Mouse (Mus musculus): Measurements from ENCODE around the gene Dnm3. TPM values are rescaled to one million over a fixed set of nuclear protein-coding genes. Genes with fewer than 3 reads are reported as not detected.

The Dnm3 gene
- total RNA-seq, 1 experiment = 0.49 TPM

DNA sequence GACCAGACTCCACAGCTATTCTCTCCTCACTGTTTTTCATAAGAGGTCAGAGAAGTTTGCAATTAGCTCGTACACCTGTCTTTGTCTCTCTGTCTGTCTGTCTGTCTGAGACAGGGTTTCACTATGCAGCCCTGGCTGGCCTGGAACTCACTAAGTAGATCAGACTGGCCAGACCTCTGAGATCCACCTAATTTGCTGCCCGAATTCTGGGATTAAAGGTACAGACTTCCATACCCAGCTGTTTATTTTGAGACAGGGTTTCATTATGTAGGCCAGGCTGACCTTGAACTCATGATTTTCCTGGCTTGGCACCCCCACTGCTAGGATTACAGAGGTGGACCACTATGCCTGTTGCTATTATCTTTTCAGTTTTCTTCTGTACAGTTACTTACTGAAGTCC, 319.3 kb downstream of the Dnm3 start:
- Histone ChIP-seq H3K4me3 (ENCODE audit: insufficient read depth in 1 of 2, low read depth in 1 of 2, low read length in 2 of 2, poor library complexity in 1 of 2, severe bottlenecking in 1 of 2) (no peak overlapping the region), H3K9me3 (ENCODE audit: control insufficient read depth, insufficient read depth, low read depth, low read length) (no peaks in the 10 kb centered on the region), H3K4me1 (ENCODE audit: control insufficient read depth in 2 of 2, insufficient read depth in 2 of 2, low read length in 2 of 2, poor library complexity in 1 of 2) (no peaks in the 10 kb centered on the region), H3K9ac (ENCODE audit: insufficient read depth, low read depth, low read length, poor library complexity, severe bottlenecking) (no peak overlapping the region), H3K36me3 (ENCODE audit: control insufficient read depth, insufficient read depth, low read length, poor library complexity, severe bottlenecking) (no peaks in the 10 kb centered on the region), H3K27ac (ENCODE audit: insufficient read depth, low read depth, low read length, poor library complexity, severe bottlenecking) (no peak overlapping the region)
- in situ Hi-C loops (cut with MboI; ENCODE audit: low sequenced_read_pairs in 2 of 2, unreplicated experiment in 2 of 2) = no loop called here
- DNase-seq (ENCODE audit: low read depth, low spot score) = no peak
- no peak for TF ChIP-seq ZNF384 (IDR thresholded peaks at IDR 0.05; ENCODE audit: low read depth, low read length)
- no peak for TF ChIP-seq CHD2 (IDR thresholded peaks at IDR 0.05; ENCODE audit: low read depth, low read length)
- TF ChIP-seq MAFK (IDR thresholded peaks at IDR 0.05; ENCODE audit: insufficient read depth, low read depth, low read length) = no peak
- TF ChIP-seq HCFC1 (IDR thresholded peaks at IDR 0.05; ENCODE audit: borderline replicate concordance, insufficient read depth, low read length) = no peak
- no peak for TF ChIP-seq ZC3H11A (IDR thresholded peaks at IDR 0.05; ENCODE audit: borderline replicate concordance, low read depth, low read length)

DNA sequence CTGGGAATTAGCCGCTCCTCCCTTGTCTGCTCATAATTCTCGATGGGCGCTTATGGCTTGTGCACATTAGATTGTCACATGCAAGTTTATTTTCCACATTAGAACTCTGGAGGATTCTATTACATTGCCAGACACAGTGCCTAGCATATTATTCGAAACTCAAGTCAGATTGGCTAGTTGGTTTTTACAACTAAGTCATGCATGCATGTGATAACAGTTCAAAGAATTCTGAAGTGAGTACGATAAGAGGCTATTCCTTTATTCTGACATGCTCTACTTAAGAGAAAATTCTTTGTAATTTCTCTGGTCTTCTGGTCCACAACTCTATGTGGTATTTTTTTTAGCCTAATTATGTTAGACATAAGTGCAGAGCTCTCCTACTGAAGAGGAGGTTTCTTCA, 320.2 kb downstream of the Dnm3 start:
- in situ Hi-C loops (cut with MboI; ENCODE audit: low sequenced_read_pairs in 2 of 2, unreplicated experiment in 2 of 2) = no loop called here

DNA sequence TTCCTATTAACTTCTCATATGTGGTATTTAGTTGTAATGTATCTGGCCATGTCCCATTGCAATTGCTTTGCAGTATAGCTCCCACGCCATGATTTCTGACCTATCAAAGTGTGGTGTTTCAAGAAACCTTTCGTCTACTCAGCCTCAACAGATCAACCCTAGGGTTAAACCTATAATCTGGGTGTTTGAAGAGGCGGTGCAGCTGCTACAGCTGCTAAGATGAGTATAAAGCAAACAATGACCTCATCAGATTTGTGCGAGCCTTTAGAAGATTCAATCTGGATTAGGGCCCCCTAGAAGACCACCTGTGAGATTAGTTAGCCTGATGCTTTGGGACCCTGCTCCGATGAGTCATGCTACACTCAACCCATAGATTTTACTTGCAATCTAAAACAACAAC, 321.0 kb downstream of the Dnm3 start:
- H3K4me1 ChIP-seq (ENCODE audit: control insufficient read depth in 2 of 2, insufficient read depth in 2 of 2, low read length in 2 of 2, poor library complexity in 1 of 2) = no peaks in the 10 kb centered on the region
- no peak overlapping the region for H3K9ac ChIP-seq (ENCODE audit: insufficient read depth, low read depth, low read length, poor library complexity, severe bottlenecking)
- no peaks in the 10 kb centered on the region for H3K9me3 ChIP-seq (ENCODE audit: control insufficient read depth, insufficient read depth, low read depth, low read length)
- DNase-seq (ENCODE audit: low read depth, low spot score) = no peak
- TF ChIP-seq ZNF384 (IDR thresholded peaks at IDR 0.05; ENCODE audit: low read depth, low read length) = no peak
- no peak for TF ChIP-seq HCFC1 (IDR thresholded peaks at IDR 0.05; ENCODE audit: borderline replicate concordance, insufficient read depth, low read length)
- no peak for TF ChIP-seq CHD2 (IDR thresholded peaks at IDR 0.05; ENCODE audit: low read depth, low read length)
- TF ChIP-seq MAFK (IDR thresholded peaks at IDR 0.05; ENCODE audit: insufficient read depth, low read depth, low read length) = no peak
- no peak for TF ChIP-seq ZC3H11A (IDR thresholded peaks at IDR 0.05; ENCODE audit: borderline replicate concordance, low read depth, low read length)
- in situ Hi-C loops (cut with MboI; ENCODE audit: low sequenced_read_pairs in 2 of 2, unreplicated experiment in 2 of 2) = no loop called here
- no peaks in the 10 kb centered on the region for H3K36me3 ChIP-seq (ENCODE audit: control insufficient read depth, insufficient read depth, low read length, poor library complexity, severe bottlenecking)
- no peak overlapping the region for H3K4me3 ChIP-seq (ENCODE audit: insufficient read depth in 1 of 2, low read depth in 1 of 2, low read length in 2 of 2, poor library complexity in 1 of 2, severe bottlenecking in 1 of 2)
- H3K27ac ChIP-seq (ENCODE audit: insufficient read depth, low read depth, low read length, poor library complexity, severe bottlenecking) = no peak overlapping the region

More for the DNA sequence above, 320.2 kb downstream of the Dnm3 start:
- no peak overlapping the region for H3K9ac ChIP-seq (ENCODE audit: insufficient read depth, low read depth, low read length, poor library complexity, severe bottlenecking)
- no peaks in the 10 kb centered on the region for H3K4me1 ChIP-seq (ENCODE audit: control insufficient read depth in 2 of 2, insufficient read depth in 2 of 2, low read length in 2 of 2, poor library complexity in 1 of 2)
- no peak overlapping the region for H3K27ac ChIP-seq (ENCODE audit: insufficient read depth, low read depth, low read length, poor library complexity, severe bottlenecking)
- H3K4me3 ChIP-seq (ENCODE audit: insufficient read depth in 1 of 2, low read depth in 1 of 2, low read length in 2 of 2, poor library complexity in 1 of 2, severe bottlenecking in 1 of 2) = no peak overlapping the region
- DNase-seq (ENCODE audit: low read depth, low spot score) = no peak
- no peak for TF ChIP-seq HCFC1 (IDR thresholded peaks at IDR 0.05; ENCODE audit: borderline replicate concordance, insufficient read depth, low read length)
- TF ChIP-seq ZNF384 (IDR thresholded peaks at IDR 0.05; ENCODE audit: low read depth, low read length) = no peak
- TF ChIP-seq ZC3H11A (IDR thresholded peaks at IDR 0.05; ENCODE audit: borderline replicate concordance, low read depth, low read length) = no peak
- TF ChIP-seq MAFK (IDR thresholded peaks at IDR 0.05; ENCODE audit: insufficient read depth, low read depth, low read length) = no peak
- TF ChIP-seq CHD2 (IDR thresholded peaks at IDR 0.05; ENCODE audit: low read depth, low read length) = no peak
- H3K36me3 ChIP-seq (ENCODE audit: control insufficient read depth, insufficient read depth, low read length, poor library complexity, severe bottlenecking) = no peaks in the 10 kb centered on the region
- H3K9me3 ChIP-seq (ENCODE audit: control insufficient read depth, insufficient read depth, low read depth, low read length) = no peaks in the 10 kb centered on the region

DNA sequence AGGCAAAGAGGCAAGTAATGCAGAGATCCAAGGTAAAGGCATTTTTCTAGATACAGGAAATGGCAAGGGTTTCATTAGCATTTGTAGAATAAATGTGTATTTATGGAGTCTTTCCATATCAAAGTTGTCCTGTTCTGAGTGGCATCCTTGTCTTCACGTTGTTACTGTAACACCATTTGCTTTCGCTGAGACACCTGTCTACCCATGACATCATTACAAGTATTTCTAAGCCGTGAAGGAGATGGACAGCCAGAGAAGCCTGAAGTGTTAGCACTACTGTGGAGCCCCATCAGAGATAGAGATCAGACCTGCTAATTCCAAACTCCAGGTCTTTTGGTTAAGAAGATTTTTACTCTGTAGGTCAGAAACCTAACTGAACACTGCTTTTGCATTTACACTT, 322.3 kb downstream of the Dnm3 start:
- Histone ChIP-seq H3K9me3 (ENCODE audit: control insufficient read depth, insufficient read depth, low read depth, low read length) (no peaks in the 10 kb centered on the region), H3K36me3 (ENCODE audit: control insufficient read depth, insufficient read depth, low read length, poor library complexity, severe bottlenecking) (no peaks in the 10 kb centered on the region), H3K4me3 (ENCODE audit: insufficient read depth in 1 of 2, low read depth in 1 of 2, low read length in 2 of 2, poor library complexity in 1 of 2, severe bottlenecking in 1 of 2) (no peak overlapping the region), H3K27ac (ENCODE audit: insufficient read depth, low read depth, low read length, poor library complexity, severe bottlenecking) (no peak overlapping the region), H3K9ac (ENCODE audit: insufficient read depth, low read depth, low read length, poor library complexity, severe bottlenecking) (no peak overlapping the region), H3K4me1 (ENCODE audit: control insufficient read depth in 2 of 2, insufficient read depth in 2 of 2, low read length in 2 of 2, poor library complexity in 1 of 2) (no peaks in the 10 kb centered on the region)
- no peak for DNase-seq (ENCODE audit: low read depth, low spot score)
- in situ Hi-C loops (cut with MboI; ENCODE audit: low sequenced_read_pairs in 2 of 2, unreplicated experiment in 2 of 2) = no loop called here
- TF ChIP-seq ZNF384 (IDR thresholded peaks at IDR 0.05; ENCODE audit: low read depth, low read length) = no peak
- TF ChIP-seq CHD2 (IDR thresholded peaks at IDR 0.05; ENCODE audit: low read depth, low read length) = no peak
- no peak for TF ChIP-seq MAFK (IDR thresholded peaks at IDR 0.05; ENCODE audit: insufficient read depth, low read depth, low read length)
- TF ChIP-seq ZC3H11A (IDR thresholded peaks at IDR 0.05; ENCODE audit: borderline replicate concordance, low read depth, low read length) = no peak
- no peak for TF ChIP-seq HCFC1 (IDR thresholded peaks at IDR 0.05; ENCODE audit: borderline replicate concordance, insufficient read depth, low read length)

DNA sequence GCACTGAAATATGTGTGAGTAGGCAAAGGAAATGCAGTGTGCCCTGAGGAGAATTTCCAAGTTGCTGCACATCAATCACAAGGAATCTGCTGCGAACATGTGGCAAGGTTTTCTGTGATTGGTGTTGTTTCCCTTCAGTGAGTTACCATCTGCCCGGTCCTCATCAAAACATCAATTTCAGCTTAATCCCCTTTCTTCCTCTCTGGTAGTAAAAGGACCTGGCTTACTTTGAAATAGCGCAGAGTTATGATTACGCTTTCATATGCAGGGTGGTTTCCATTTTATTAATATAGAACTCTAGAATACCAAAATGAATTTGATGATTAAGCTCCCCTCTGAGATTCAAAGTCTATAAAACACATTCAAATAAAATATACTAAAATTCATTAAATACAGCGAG, 324.7 kb downstream of the Dnm3 start:
- Histone ChIP-seq H3K4me3 (ENCODE audit: insufficient read depth in 1 of 2, low read depth in 1 of 2, low read length in 2 of 2, poor library complexity in 1 of 2, severe bottlenecking in 1 of 2) (no peak overlapping the region), H3K4me1 (ENCODE audit: control insufficient read depth in 2 of 2, insufficient read depth in 2 of 2, low read length in 2 of 2, poor library complexity in 1 of 2) (no peaks in the 10 kb centered on the region), H3K36me3 (ENCODE audit: control insufficient read depth, insufficient read depth, low read length, poor library complexity, severe bottlenecking) (no peaks in the 10 kb centered on the region), H3K27ac (ENCODE audit: insufficient read depth, low read depth, low read length, poor library complexity, severe bottlenecking) (no peak overlapping the region), H3K9me3 (ENCODE audit: control insufficient read depth, insufficient read depth, low read depth, low read length) (no peaks in the 10 kb centered on the region), H3K9ac (ENCODE audit: insufficient read depth, low read depth, low read length, poor library complexity, severe bottlenecking) (no peak overlapping the region)
- TF ChIP-seq ZNF384 (IDR thresholded peaks at IDR 0.05; ENCODE audit: low read depth, low read length) = no peak
- no peak for TF ChIP-seq HCFC1 (IDR thresholded peaks at IDR 0.05; ENCODE audit: borderline replicate concordance, insufficient read depth, low read length)
- no peak for TF ChIP-seq ZC3H11A (IDR thresholded peaks at IDR 0.05; ENCODE audit: borderline replicate concordance, low read depth, low read length)
- TF ChIP-seq CHD2 (IDR thresholded peaks at IDR 0.05; ENCODE audit: low read depth, low read length) = no peak
- no peak for TF ChIP-seq MAFK (IDR thresholded peaks at IDR 0.05; ENCODE audit: insufficient read depth, low read depth, low read length)
- in situ Hi-C loops (cut with MboI; ENCODE audit: low sequenced_read_pairs in 2 of 2, unreplicated experiment in 2 of 2) = no loop called here
- no peak for DNase-seq (ENCODE audit: low read depth, low spot score)

Data from ES-E14 (cell line).